Mouse (Mus musculus) c-Kit-positive CD71-positive TER-119-positive erythroid progenitor cells, embryonic 14.5 days (primary cell): Measurements from ENCODE around the gene Spock2.
"Not testable (repeated sequence)": the region's sequence is repeated elsewhere in the genome, so short reads cannot be mapped to it uniquely, and the experiment has no call there.

Experiments used
- DNase-seq: peaks from one replicate; pipeline ENCODE4 v3.0.0-alpha.2; 2013; ENCODE audit warnings: low spot score

Spock2 gene

DNA sequence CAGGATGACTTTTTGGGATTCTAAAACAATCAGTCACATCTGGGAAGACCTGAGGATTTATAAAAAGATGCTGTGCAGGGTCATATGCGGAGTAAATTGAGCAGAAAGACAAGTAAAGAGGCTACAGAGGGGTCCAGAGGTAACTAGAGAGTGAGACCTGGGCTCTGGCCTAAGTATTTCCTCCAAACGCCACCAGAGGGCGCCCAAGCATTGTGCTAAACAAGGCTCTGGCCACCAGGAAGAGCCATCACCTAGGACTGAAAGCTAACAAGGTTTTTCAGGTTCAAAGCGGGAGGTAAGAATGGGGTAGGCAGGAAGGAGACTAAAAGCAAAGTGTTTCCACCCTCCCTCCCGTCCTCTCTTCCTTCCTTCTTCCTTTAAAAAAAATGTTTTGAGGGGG lies 42.1 kb downstream of the Spock2 start:
- peak; percentile 72 for DNase-seq

DNA sequence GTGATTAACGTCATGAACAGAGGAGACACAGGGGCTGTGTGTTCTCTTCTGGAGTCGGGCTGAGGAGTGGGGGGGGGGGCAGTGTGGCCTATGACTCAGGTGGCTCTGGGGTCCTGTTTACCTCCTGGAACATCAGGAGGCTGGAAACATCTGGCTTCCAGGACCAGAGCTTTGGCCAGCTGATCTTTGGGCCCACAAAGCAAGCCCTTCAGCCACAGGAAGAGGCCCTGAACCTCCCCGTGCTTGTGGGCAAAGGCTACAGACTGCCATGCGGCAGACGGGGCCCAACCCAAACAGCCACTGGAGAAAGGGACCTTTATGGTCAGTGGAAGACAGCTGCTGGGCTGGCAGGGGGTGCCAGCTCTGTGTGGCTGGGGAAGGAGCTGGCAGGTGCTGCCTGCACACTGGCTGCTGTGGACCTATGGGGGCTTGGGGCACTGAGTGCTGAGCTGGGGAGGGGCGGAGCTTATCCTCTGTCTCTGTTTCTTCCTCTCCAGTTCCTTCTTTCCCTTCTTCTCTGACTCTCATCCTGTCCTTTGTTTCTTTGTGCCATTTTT lies 45.2 kb downstream of the Spock2 start:
- DNase-seq: no peak

DNA sequence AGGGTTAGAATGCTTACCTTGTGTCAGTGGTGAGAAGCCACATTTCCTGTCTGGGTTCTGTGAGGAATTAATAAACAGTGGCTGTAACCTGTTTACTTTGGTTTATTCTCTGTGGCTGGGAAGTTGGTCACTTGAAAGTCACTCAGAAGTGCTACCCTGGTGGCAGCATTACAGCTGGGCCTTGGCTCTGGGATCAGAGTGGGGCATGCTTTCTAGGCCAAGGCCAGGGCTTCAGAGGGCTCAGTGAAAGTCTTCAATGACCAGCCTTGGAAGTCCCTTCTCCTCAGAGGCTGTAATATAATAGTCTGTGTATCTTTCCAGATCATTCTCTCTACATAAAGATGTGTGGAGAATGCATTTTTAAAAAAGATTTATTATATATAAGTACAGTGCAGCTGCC lies 50.0 kb downstream of the Spock2 start:
- DNase-seq: no peak

DNA sequence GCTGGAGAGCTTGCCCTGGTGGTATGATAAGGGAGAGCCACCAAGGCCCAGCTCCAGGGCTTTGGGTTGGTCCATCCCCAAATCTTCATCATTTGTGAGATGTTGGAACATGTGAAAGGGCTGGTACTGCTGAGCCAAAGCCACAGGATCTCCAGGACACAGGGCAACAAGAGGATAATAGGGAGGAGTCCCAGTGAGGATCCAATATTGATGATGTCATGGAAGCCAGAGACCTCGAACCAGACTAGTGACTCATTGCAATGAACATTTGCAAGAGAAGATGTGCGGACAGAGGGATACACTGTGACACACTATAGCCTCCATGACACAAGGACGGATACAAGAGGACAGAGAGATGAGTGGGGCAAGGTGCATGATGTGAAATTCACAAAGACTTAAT lies 52.1 kb downstream of the Spock2 start:
- no peak for DNase-seq

DNA sequence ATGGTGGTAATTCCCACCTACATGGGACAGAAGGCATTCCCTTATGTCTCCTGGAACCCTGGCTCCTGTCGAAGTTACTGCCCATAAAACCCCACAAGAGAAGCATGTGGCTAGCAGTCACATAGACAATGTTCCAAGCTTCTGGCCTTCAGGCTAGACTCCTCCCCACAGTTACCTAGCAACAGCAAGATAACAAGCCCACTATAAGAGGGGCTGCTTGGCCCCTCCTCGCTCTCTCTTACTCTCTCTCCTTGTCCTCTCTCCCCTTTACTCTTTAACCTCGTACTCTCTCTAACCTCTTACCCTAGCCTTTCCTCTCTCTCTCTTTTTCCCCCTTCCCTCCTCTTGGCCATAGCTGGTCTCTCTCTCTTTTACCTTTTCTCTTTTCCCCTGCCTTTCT lies 55.4 kb downstream of the Spock2 start:
- not testable (repeated sequence) for DNase-seq

DNA sequence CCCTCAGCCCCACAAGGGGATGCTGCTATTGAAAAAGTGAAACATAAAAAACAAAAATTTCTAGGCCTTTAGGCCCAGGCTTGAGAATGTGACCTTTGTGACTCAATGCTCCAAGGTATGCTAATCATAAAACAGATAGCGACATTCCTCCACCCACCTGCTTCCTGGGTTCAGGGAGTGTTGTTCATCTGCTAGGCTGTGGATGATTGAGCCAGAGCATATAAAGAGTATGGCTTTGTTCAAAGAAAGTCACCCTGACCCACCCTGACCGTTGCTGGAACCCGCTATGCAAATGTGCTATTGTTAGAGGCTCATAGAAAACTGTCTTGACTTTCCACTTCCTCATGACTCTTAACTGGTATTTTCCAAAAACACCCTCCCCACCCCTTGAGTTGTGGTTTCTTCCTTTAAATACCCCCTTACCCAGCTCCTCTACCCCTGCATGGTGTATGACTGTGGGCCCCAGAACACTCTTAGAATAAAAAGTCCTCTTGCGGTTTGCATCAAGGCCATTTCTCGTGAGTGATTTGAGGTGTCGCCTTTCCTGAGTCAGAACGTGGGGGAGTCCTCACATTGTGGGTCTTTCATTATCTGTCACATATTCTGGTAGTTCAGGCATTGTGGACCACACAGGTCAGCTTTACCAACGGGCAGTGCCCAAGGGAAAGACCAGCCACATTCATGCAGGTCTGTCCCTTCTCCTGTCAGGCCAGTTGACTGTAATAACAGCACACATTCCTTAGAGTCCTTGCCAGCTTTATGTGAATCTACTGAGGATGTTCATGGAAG lies 56.4 kb downstream of the Spock2 start:
- DNase-seq: not testable (repeated sequence)

DNA sequence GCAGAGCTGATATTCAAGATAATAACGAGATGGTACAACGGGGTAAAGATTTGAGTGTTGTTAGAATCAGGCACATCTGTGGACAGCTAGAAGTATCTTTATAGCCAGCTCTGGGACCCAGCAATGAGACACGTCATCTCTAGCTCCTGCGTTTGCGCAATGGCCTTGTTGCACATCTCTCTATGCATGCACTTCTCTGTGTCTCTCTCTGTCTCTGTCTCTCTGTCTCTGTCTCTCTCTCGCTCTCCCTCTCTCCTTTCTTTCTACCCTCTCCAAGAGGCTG lies 56.9 kb downstream of the Spock2 start:
- DNase-seq: no peak

DNA sequence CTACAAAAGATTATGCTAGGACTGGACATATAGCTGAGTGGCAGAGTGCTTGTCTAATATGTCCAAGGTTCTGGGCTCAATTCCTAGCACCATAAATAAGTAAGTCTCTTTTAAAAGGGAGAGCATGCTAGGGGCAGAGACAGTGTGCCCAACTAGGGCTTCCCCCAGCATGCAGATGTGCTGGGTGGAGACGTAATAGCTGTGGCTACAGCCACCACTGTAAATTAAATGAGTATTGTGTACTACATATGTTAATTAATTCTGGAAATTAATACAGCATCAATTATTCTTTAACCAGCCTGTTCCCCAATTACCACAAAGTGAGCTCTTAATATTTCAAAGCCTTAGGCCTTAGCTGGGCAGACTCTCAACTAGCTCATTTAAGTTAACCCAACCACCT lies 58.9 kb downstream of the Spock2 start:
- no peak for DNase-seq

DNA sequence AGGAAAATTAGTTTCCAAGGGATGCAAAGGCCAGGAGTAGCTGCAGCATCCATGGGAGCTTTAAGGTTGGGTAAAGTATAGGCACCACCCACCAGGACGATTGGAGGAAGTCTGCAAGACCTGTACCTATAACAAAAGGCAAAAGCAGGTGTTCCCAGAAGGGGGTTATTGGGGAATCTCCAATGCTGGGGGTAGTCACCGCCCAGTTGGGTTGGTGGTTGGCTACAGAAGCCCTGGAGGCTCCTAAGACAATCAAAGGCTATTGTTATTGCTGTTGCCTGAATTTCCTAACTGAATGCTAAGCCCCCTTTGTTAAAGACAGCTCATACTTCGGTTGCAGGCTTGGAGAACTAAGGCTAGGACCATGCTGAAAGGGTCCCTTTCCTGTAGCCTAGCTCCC lies 60.0 kb downstream of the Spock2 start:
- no peak for DNase-seq

DNA sequence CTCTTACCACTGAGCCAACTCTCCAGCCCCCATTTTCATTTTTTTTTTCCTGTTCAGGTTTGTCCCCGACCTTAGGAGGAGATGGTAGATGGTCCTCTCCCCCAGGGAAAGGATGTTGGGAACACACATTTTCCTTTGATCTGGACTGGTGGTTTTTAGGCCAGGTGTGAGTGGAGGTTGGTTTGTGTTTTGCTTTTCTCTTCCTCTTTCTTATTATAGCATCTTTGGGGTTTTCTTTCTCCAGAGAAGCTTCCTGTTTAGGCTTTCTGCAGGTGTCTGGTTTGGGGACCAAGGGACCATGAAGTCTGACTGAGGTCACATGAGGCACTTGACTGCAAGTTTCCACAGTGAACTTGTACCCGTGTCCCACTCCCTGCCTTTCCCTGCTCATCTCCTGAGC lies 62.3 kb downstream of the Spock2 start:
- DNase-seq: no peak

DNA sequence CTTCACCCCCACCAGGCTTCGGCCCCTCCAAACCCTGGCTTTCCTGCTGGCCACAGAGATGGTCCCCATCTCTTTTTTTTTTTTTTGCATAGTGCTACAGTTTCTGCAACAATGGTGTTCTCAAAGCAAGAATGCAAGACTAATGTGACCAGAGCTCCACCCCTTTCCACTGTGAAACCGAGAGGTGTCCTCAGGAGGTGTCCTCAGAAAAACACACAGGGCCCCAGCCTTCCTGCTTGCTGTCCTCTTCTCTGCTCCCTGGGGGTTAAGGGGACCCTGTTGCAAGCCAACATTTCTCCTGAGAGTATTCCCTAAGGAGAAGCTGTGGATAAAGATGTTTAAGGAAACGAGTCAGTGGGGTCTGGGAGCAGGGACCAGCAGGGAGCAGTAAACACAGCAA lies 62.9 kb downstream of the Spock2 start:
- no peak for DNase-seq

DNA sequence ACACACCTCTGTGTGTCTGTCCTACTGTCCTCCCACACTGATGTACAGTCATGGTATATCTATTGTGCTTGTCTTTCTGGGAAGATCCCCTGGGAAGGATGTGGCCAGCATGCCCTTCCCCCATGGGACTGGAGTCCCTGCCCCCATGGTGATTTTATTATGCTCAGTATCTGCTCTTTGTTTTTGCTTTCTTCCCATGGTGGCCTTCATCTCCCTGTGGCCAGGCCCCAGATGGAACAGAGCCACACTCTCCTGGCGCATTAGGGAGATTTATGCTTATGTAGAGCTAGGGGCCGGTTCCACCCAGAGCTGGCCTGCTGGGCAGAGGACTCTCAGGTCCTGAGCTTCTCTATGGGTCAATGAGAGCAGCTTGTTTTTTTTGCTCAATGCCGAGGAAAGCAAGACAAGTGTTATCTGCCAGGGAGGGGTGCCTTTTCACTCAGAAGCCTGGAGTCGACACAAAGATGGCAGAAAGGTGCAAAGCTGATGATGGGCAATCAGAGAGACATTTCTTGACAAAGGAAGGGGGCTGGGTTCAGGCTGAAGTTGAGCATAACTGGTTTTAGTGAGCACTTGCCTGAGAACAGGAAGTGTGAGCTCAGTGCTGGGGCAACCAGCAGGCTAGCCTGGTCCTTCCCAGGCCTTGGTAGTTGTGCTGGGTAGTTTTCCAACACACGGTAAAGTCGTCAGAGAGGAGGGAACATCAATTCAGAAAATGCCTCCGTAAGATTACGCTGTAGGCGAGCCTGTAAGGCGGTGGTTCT lies 64.5 kb downstream of the Spock2 start:
- DNase-seq: no peak

DNA sequence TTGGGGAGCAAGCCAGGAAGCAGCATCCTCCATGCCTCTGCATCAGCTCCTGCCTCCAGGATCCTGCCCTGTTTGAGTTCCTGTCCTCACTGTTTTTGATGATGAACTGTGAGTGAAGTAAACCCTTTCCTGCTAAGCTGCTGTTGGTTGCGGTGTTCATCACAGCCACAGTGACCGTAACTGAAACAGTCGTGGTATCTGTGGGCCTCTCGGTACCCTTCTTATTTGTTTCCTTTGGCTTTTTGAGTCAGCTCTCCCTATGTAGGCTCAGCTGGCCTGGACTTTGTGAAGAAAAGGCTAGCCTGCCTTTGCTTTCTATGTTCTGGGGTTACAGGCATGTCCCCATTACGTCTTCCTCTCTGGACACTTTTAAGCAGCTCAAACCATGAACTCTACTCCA lies 65.3 kb downstream of the Spock2 start:
- DNase-seq: no peak

DNA sequence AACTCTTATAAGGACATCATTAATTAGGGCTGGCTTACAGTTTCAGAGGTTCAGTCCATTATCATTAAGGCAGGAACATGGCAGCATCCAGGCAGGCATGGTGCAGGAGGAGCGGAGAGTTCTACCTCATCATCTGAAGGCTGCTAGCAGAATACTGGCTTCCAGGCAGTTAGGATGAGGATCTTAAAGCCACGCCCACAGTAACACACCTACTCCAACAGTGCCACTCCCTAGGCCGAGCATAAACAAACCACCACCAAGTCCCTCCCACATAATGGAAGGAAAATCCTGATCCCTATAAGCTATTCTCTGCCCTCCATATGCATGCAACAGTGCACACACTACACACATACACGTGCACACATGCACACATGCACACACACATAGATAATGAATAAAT lies 66.3 kb downstream of the Spock2 start:
- no peak for DNase-seq

DNA sequence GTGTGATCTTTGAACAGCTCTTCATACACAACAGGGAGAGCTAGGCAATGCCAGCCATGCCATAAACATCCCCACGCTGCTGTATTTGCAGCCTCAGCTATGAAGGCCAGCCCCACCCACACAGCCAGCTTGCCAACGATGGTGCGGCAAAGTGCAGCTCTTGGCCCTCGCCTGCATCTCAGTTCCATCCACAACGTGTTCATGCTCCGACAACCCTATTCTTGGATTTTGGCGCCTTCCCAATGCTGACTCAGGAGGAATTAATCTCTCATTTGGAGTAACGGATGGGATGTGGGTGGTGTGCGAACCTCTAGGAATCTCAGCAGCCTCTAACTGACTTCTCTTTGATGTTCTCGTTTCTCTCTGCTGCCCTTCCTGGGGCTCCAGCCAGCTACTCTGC lies 67.0 kb downstream of the Spock2 start:
- no peak for DNase-seq

DNA sequence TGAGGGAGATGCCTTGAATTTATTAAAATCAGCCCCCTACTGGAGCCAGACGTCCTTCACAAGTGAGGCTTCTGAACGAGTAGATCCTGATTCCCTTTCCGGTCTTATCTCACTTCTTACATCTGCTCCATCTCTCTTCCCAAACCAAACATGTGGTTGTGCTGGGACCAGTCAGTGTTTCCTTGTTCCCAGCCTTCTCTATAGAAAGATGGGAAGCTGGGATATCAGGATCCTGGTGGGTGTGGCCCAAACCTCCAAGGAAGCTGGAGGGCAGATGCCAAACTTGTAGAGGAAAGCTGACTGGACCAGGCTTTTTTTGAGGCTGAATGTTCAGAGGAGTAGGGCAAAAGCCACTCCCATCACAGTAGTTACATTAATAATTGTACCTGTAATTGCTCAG lies 68.5 kb downstream of the Spock2 start:
- no peak for DNase-seq

DNA sequence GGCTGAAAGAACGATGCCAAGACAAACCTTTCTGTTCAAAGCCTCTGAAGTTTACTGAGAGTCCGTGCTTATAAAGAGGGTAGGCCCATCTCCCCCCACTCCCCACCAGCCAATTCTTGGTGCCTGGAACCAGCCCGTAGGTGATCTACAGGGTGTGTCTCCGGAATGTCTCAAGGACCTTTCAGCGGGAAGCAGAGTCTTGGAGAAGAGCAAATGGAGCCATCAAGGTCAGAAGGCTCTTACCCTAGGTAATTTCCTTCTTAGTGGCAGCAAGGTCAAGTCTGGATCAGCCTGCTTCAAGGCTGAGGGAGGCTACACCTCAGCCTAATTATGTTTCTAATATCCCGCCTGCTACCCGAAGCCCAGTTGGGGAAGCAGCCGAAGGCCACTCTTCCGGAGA lies 69.3 kb downstream of the Spock2 start:
- DNase-seq: not testable (repeated sequence)
